Mouse (Mus musculus) limb, embryonic 11.5 days (tissue): ENCODE data around the gene Creb1. TPM values are rescaled to one million over a fixed set of nuclear protein-coding genes. Genes with fewer than 3 reads are reported as not detected.
A peak's percentile ranks its signal among the peaks of the same experiment; 100 is the strongest.

Experiments used
- ATAC-seq: fragments of 200-750 bp; cut with Nextera tagmentation; 2 replicates; pipeline ENCODE4 v1.8.0; 2017; ENCODE audit warnings: low read depth; ENCODE audit not compliant: insufficient number of reproducible peaks, low FRiP score, low TSS enrichment
- DNase-seq: peaks from one replicate; pipeline ENCODE4 v3.0.0-alpha.2; 2015; ENCODE audit warnings: low spot score
- H3K27ac ChIP-seq: fragments of 300-500 bp; sonication (generic); replicated peaks from 2 replicates; pipeline ENCODE4 v1.5.1; 2014; ENCODE audit warnings: low read depth, mild to moderate bottlenecking, low read length
- H3K27me3 ChIP-seq: fragments of 300-500 bp; sonication (generic); 2 replicates; pipeline ENCODE4 v1.6.1; 2014; ENCODE audit warnings: mild to moderate bottlenecking, low read length, mixed read lengths; ENCODE audit not compliant: control insufficient read depth, insufficient read depth
- H3K36me3 ChIP-seq: fragments of 300-500 bp; sonication (generic); 2 replicates; pipeline ENCODE4 v1.6.1; 2014; ENCODE audit warnings: mild to moderate bottlenecking, low read length, moderate library complexity, mixed read lengths; ENCODE audit not compliant: control insufficient read depth, insufficient read depth
- H3K4me1 ChIP-seq: fragments of 300-500 bp; sonication (generic); 2 replicates; pipeline ENCODE4 v1.6.1; 2014; ENCODE audit warnings: low read length, mixed read lengths; ENCODE audit not compliant: control insufficient read depth, insufficient read depth
- H3K4me2 ChIP-seq: fragments of 300-500 bp; sonication (generic); 2 replicates; pipeline ENCODE4 v1.6.1; 2014; ENCODE audit warnings: low read depth, mild to moderate bottlenecking, moderate library complexity; ENCODE audit not compliant: severe bottlenecking
- H3K4me3 ChIP-seq: fragments of 300-500 bp; sonication (generic); 2 replicates; pipeline ENCODE4 v1.5.1; 2014; ENCODE audit warnings: low read depth, low read length
- H3K9ac ChIP-seq: fragments of 300-500 bp; sonication (generic); 2 replicates; pipeline ENCODE4 v1.6.1; 2014; ENCODE audit warnings: mild to moderate bottlenecking, low read length
- H3K9me3 ChIP-seq: fragments of 300-500 bp; sonication (generic); 2 replicates; pipeline ENCODE4 v1.6.1; 2016; ENCODE audit warnings: low read length; ENCODE audit not compliant: control insufficient read depth
- WGBS: fragments of 180-500 bp; shearing (Covaris S2); extraction: QIAGEN DNeasy Blood & Tissue Kit; methylation state at CpG from one replicate; pipeline ENCODE4 v1.1.7; 2014; 5-methylcytosine and 5-hydroxymethylcytosine counted together
- polyA plus RNA-seq: library from polyadenylated mRNA; unstranded; fragments of >200 nt; fragmentation: Nextera tagmentation; extraction: Ambion mirVana; gene quantifications from 2 replicates; pipeline ENCODE4 v1.2.1, GENCODE M21; 2014

The Creb1 gene
- polyA plus RNA-seq, 1 experiment from 2014 or later, result 50.4 TPM

DNA sequence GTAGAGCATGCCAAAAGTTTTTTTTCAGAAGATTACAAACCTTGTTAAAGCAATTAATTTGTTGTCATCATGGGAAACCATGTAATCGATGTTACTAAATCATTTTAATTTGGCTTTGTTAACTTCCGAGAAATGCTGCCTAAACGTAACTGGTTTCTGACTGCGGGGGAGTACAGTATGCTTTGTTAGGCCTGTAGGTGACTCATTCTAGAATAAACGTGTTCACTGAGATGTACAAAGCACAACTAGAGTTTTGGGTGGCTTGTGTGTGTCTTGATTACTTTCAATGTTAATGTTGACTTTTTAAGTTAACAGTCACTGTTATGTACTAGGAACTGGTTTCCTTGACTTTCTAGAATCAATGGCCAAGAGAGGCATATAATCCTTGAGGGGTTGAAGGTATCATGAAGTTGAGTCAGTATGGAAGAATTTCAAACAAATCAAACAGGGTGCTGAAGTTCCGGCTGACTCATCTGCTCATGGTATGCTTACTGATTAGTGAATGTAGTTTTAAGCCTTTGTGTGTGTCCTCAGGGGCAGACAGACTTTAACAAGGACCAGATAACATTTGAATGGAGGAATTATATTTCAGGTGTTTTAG lies 68.9 kb downstream of the Creb1 start:
- Histone ChIP-seq H3K27me3 (no peaks in the 10 kb centered on the region), H3K4me2 (no peak overlapping the region), H3K4me3 (no peak overlapping the region), H3K36me3 (peaks cover 4% of the 10 kb centered on the region; the same call in 1 of the 2 replicates), H3K9me3 (no peaks in the 10 kb centered on the region), H3K9ac (no peak overlapping the region), H3K27ac (no peak overlapping the region), H3K4me1 (no peaks in the 10 kb centered on the region)
- no peak for DNase-seq
- no peak for ATAC-seq
- WGBS, result 93% methylated on average over 6 of the region's 6 CpGs

DNA sequence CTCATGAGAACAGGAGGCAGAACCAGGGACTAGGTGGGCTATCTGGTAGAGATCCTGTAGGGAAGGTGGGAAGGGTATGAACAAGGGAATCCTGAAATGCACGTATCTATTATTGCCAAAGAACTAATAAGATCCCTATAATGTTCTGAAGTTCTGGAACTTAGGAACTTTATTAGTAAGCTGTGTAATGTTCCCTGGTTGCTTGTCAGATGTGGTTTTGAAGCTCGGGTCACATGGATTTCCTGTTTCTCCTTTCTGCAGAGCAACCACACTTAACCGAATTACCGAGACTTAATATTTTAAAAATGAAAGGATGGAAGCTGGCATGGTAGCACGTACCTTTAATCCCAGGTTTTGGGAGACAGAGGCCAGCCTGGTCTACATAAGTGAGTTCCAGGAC lies 70.9 kb downstream of the Creb1 start:
- Histone ChIP-seq H3K4me1 (no peaks in the 10 kb centered on the region), H3K9me3 (no peaks in the 10 kb centered on the region), H3K27ac (no peak overlapping the region), H3K36me3 (peaks cover 8% of the 10 kb centered on the region; the same call in 1 of the 2 replicates), H3K9ac (no peak overlapping the region), H3K27me3 (no peaks in the 10 kb centered on the region), H3K4me3 (no peak overlapping the region), H3K4me2 (no peak overlapping the region)
- ATAC-seq (no peak), DNase-seq (no peak)
- WGBS, result 91% methylated on average over 5 of the region's 5 CpGs

DNA sequence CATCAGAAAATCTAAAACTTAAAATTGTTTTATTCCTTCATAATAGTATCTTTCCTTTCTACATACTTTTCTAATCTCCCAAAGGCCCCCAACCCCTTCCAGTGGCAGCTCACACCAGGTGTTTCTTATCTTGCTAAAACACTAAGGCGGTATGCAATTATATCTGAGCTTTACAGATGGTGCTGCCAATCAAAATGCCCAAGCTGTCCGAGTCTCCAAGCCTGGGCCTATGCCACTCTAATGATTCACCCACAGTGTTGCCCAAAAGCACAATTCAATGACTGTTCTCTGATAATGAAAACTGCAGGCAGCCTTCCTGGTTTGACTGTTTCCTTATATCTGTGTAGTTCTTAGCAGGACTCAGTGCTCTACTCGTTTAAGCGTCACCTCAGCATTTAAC lies 76.7 kb downstream of the Creb1 start:
- Histone ChIP-seq H3K9me3 (no peaks in the 10 kb centered on the region), H3K9ac (no peak overlapping the region), H3K4me2 (no peak overlapping the region), H3K36me3 (peaks cover 6% of the 10 kb centered on the region; the same call in 1 of the 2 replicates), H3K27ac (no peak overlapping the region), H3K4me3 (no peak overlapping the region), H3K4me1 (no peaks in the 10 kb centered on the region), H3K27me3 (no peaks in the 10 kb centered on the region)
- ATAC-seq, result no peak
- no peak for DNase-seq
- 82% methylated on average over 4 of the region's 4 CpGs for WGBS

DNA sequence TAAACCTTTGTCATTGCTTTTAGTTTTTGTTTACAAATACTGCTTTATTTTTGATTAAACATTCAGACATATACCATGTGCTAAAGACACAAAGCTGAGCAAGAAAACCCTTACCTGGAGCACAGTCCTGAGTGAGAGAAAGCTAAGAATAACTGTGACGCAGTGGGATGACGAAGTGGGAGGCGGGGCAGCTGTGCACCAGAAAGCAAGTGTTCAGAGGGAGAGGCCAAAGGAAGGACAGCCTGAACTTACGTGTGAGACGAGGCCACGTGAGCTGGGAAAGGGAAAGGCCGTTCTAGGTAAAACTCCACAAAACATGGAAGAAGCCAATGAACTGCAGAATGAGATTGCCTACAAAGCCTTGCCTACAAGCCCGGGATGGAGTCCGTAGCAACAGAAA lies 77.5 kb downstream of the Creb1 start:
- ATAC-seq, result no peak
- no peak for DNase-seq
- no peaks in the 10 kb centered on the region for H3K9me3 ChIP-seq
- no peaks in the 10 kb centered on the region for H3K4me1 ChIP-seq
- H3K27me3 ChIP-seq, result no peaks in the 10 kb centered on the region
- no peak overlapping the region for H3K4me2 ChIP-seq
- H3K9ac ChIP-seq, result no peak overlapping the region
- H3K36me3 ChIP-seq, result peaks cover 6% of the 10 kb centered on the region; the same call in 1 of the 2 replicates
- H3K4me3 ChIP-seq, result no peak overlapping the region
- no peak overlapping the region for H3K27ac ChIP-seq
- whole genome bisulfite sequencing, result 90% methylated on average over 9 of the region's 9 CpGs

DNA sequence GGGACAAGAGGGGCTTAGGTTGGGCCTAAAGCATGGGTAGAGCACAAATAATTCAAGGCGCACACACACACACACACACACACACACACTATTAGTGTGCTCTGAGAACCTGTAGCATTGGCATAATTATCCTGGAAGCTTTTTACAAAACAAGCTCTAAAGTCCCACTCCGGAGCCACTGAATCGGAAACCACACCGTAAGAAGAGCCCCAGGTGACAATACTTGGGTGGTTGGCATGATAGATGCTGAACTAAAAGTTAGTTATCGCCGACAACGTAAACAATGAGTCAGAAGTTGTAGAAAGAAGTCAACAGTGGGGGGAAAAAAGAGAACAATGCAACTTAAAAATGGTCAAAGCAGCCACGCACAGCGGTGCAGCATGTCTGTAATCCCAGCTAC lies 81.9 kb downstream of the Creb1 start:
- Histone ChIP-seq H3K9ac (no peak overlapping the region), H3K4me2 (no peak overlapping the region), H3K27me3 (no peaks in the 10 kb centered on the region), H3K4me1 (peaks cover 6% of the 10 kb centered on the region; the same call in 1 of the 2 replicates), H3K9me3 (no peaks in the 10 kb centered on the region), H3K36me3 (no peaks in the 10 kb centered on the region; the same call in 1 of the 2 replicates), H3K27ac (no peak overlapping the region), H3K4me3 (no peak overlapping the region)
- ATAC-seq (no peak), DNase-seq (no peak)
- WGBS, result 95% methylated on average over 9 of the region's 9 CpGs

DNA sequence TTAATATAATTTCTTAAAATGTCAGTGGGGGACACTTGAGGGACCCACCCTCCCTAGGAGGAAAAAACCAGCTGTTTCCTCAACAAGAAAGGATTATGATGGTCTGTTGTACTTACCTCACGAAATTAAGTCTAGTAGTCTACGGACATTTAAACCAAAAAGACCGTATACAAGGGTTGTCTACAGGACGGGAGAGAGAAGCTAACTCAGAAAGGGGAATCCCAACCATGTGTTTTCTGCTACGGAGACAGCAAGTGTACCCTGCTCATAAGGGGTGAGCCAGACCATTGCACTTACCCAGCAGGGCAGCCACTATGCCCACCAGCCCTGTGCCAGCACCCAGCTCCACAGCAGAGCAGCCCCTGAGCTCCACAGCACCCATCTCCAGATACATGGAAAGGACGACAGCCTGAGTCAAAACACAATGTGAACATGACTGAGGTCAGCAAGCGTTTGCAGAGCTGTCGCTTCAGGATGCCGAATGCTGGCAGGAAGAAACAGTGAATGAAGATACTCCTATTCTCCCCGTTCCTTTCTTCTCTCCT lies 82.4 kb downstream of the Creb1 start:
- 87% methylated on average over 10 of the region's 10 CpGs for WGBS
- H3K36me3 ChIP-seq, result no peaks in the 10 kb centered on the region; the same call in 1 of the 2 replicates
- no peak overlapping the region for H3K9ac ChIP-seq
- no peaks in the 10 kb centered on the region for H3K27me3 ChIP-seq
- DNase-seq (no peak), ATAC-seq (no peak)
- H3K4me2 ChIP-seq, result no peak overlapping the region
- no peaks in the 10 kb centered on the region for H3K9me3 ChIP-seq
- H3K4me1 ChIP-seq, result peaks cover 6% of the 10 kb centered on the region; the same call in 1 of the 2 replicates
- no peak overlapping the region for H3K27ac ChIP-seq
- no peak overlapping the region for H3K4me3 ChIP-seq

DNA sequence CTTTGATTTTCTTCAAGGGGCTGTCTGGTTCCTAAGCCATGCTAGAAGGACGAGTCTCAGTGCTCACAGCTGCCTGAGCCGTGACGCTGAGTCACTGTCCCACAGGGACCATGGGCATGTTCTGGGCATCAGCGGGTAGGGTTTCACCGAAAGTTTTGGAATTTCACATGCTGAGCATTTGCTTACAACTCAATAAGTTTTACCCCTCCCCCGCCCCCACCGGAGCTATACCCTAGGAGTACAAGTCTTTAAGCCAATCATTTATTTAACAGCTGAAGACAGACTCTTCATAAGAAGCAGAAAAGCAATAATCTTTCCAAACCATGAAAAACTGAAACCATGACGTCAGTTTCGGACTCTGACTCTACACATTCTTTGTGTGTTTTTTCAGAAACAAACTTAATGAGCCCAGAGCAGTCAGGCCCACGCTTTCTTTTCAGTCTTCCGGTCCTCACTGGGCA lies 83.1 kb downstream of the Creb1 start:
- Histone ChIP-seq H3K9ac (no peak overlapping the region), H3K4me1 (peaks cover 6% of the 10 kb centered on the region; the same call in 1 of the 2 replicates), H3K4me2 (no peak overlapping the region), H3K9me3 (no peaks in the 10 kb centered on the region), H3K27me3 (no peaks in the 10 kb centered on the region), H3K36me3 (no peaks in the 10 kb centered on the region; the same call in 1 of the 2 replicates), H3K4me3 (no peak overlapping the region), H3K27ac (no peak overlapping the region)
- ATAC-seq (no peak), DNase-seq (no peak)
- 84% methylated on average over 11 of the region's 11 CpGs for WGBS

DNA sequence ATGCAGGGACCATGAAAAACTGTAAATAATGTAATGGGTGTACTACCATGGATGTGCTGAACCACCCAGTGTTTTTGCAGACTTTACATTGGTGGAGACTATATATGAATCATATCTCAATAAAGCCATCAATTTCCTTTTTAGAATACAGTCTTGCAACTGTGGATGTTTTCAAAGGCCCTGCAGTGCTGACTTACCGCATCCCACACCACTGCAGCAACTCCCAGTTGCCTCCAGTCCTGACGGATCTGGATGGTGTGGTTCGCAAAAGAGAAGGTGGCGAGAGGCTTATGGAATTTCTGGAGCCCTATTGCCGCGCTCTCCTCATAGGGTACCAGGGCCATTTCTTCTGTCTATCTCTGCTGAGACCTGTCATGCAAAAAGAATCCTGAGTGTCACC lies 83.6 kb downstream of the Creb1 start:
- H3K9ac ChIP-seq, result peak overlapping the region; percentile 92
- no peaks in the 10 kb centered on the region for H3K9me3 ChIP-seq
- no peak overlapping the region for H3K27ac ChIP-seq
- no peak for DNase-seq
- peak overlapping the region; percentile 47 for H3K4me2 ChIP-seq
- peaks cover 6% of the 10 kb centered on the region; the same call in 1 of the 2 replicates for H3K4me1 ChIP-seq
- peak overlapping the region; percentile 68; the same call in 1 of the 2 replicates for H3K4me3 ChIP-seq
- H3K27me3 ChIP-seq, result no peaks in the 10 kb centered on the region
- H3K36me3 ChIP-seq, result no peaks in the 10 kb centered on the region; the same call in 1 of the 2 replicates
- WGBS, result 84% methylated on average over 6 of the region's 6 CpGs
- no peak for ATAC-seq
